Mouse (Mus musculus) liver, embryonic 12.5 days (tissue): ENCODE data around the gene Cpvl. TPM values are rescaled to one million over a fixed set of nuclear protein-coding genes. Genes with fewer than 3 reads are reported as not detected.

Experiments used
- ATAC-seq: fragments of 200-750 bp; cut with Nextera tagmentation; 2 replicates; pipeline ENCODE4 v1.8.0; 2017; ENCODE audit warnings: moderate number of reproducible peaks, mild to moderate bottlenecking, moderate library complexity
- H3K27ac ChIP-seq: fragments of 300-500 bp; sonication (generic); 2 replicates; pipeline ENCODE4 v1.5.1; 2016; ENCODE audit warnings: mild to moderate bottlenecking
- H3K27me3 ChIP-seq: fragments of 300-500 bp; sonication (generic); replicated peaks from 2 replicates; pipeline ENCODE4 v1.6.1; 2016; ENCODE audit warnings: mild to moderate bottlenecking, moderate library complexity
- H3K36me3 ChIP-seq: fragments of 300-500 bp; sonication (generic); 2 replicates; pipeline ENCODE4 v1.6.1; 2016; ENCODE audit warnings: mild to moderate bottlenecking, moderate library complexity
- H3K4me1 ChIP-seq: fragments of 300-500 bp; sonication (generic); 2 replicates; pipeline ENCODE4 v1.6.1; 2016
- H3K4me2 ChIP-seq: fragments of 300-500 bp; sonication (generic); 2 replicates; pipeline ENCODE4 v1.6.1; 2016; ENCODE audit warnings: mild to moderate bottlenecking, moderate library complexity
- H3K4me3 ChIP-seq: fragments of 300-500 bp; sonication (generic); 2 replicates; pipeline ENCODE4 v1.5.1; 2016; ENCODE audit warnings: mild to moderate bottlenecking, moderate library complexity
- H3K9ac ChIP-seq: fragments of 300-500 bp; sonication (generic); 2 replicates; pipeline ENCODE4 v1.6.1; 2016; ENCODE audit warnings: mild to moderate bottlenecking, moderate library complexity
- H3K9me3 ChIP-seq: fragments of 300-500 bp; sonication (generic); replicated peaks from 2 replicates; pipeline ENCODE4 v1.6.1; 2016; ENCODE audit warnings: mild to moderate bottlenecking, moderate library complexity
- WGBS: fragments of 180-500 bp; shearing (Covaris S2); methylation state at CpG from one replicate; pipeline ENCODE4 v1.1.7; 2016; ENCODE audit not compliant: insufficient replicate concordance; 5-methylcytosine and 5-hydroxymethylcytosine counted together
- polyA plus RNA-seq: library from polyadenylated mRNA; unstranded; fragments of >200 nt; fragmentation: Nextera tagmentation; extraction: Ambion mirVana; gene quantifications from 2 replicates; pipeline ENCODE4 v1.2.1, GENCODE M21; 2016

The Cpvl gene
- polyA plus RNA-seq, 1 experiment from 2014 or later: not detected

DNA sequence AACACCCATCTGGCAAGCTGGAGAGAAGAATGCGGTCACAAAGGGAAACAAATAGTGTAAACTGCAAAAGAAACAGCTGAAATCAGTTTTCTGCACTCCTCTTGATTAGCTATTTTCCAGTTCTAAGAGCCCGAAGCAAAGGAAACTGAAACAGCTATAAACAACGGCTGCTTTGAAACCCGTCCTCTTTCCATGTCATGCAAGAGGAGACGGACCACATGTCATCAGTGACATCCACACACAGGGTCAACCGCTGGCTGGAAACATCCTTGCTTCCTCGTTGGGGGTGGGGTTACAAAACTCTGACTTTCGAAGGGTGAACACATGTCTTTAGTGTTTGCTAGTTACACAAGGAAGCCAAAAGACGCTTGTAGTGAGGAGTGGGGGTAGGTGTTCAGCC is 27.6 kb downstream of the Cpvl start:
- no peak overlapping the region for H3K27ac ChIP-seq
- no peaks in the 10 kb centered on the region for H3K4me1 ChIP-seq
- H3K9me3 ChIP-seq: no peaks in the 10 kb centered on the region
- WGBS: 51% methylated on average over 9 of the region's 9 CpGs
- peaks cover 2% of the 10 kb centered on the region for H3K27me3 ChIP-seq
- H3K9ac ChIP-seq: no peak overlapping the region
- ATAC-seq: no peak
- H3K36me3 ChIP-seq: no peaks in the 10 kb centered on the region
- no peak overlapping the region for H3K4me2 ChIP-seq
- H3K4me3 ChIP-seq: no peak overlapping the region

DNA sequence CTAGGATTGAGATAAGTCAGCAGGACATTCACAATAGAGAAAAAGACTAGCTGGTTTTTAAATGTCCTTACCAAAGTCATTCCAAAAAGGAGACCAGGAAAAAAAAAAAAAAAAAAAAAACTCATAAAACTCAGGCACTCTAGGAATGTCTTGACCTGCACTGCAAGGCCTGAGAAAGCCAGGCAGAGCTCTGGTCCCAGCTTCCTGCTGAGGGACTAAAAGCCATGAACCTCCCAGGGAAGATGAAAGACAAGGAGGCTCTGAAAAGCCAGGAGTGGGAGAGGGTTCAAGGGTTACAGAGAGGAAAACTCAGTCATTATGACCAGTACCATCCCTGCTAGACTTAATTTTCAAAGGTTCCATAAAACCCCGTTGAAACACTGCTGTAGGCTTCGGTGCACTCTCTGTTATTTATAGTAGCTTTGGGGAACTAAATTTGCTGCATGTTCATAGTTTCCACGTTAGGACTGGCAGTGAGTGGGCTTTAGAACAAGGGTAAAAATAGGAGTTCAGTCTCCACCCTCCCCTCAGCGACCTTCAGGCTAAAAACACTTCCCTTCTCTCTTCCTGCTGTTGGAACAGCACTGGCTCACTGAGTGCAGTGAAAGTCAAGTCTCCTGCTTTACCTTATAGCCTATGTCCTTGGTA is 30.0 kb downstream of the Cpvl start:
- no peak for ATAC-seq
- Histone ChIP-seq H3K9ac (no peak overlapping the region), H3K4me2 (no peak overlapping the region), H3K27ac (no peak overlapping the region), H3K36me3 (no peaks in the 10 kb centered on the region), H3K9me3 (no peaks in the 10 kb centered on the region), H3K4me3 (no peak overlapping the region), H3K4me1 (no peaks in the 10 kb centered on the region), H3K27me3 (no peaks in the 10 kb centered on the region)
- 23% methylated on average over 4 of the region's 4 CpGs for WGBS

- Histone ChIP-seq H3K4me1 (no peaks in the 10 kb centered on the region), H3K36me3 (no peaks in the 10 kb centered on the region), H3K27ac (no peak overlapping the region), H3K9ac (no peak overlapping the region), H3K9me3 (no peaks in the 10 kb centered on the region), H3K4me3 (no peak overlapping the region), H3K4me2 (no peak overlapping the region), H3K27me3 (no peaks in the 10 kb centered on the region)
- WGBS: 58% methylated on average over 5 of the region's 5 CpGs
- ATAC-seq: no peak
Measured at GRCm38 (mm10) chr6:53944887-53945286, 33.6 kb downstream of the Cpvl start.

DNA sequence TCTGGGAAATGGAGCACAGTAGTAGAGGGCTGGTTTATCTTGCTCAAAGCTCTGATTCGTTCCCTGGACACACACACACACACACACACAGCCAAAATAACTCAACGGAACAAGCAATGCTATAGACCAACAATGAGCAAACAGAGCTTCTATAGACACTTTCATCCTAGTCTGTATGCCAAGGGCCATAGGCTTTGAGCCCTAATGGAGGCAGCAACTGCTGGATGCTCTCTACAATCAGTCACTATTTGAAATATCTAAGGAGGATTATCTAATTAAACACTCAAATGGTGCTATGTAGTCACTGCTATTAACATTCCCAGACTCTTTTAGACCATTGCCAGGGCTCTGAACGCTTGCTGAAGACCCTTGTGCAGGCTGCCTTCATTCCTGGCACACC is 34.1 kb downstream of the Cpvl start:
- H3K4me2 ChIP-seq: no peak overlapping the region
- 54% methylated on average over 3 of the region's 3 CpGs for WGBS
- no peaks in the 10 kb centered on the region for H3K9me3 ChIP-seq
- H3K9ac ChIP-seq: no peak overlapping the region
- H3K4me1 ChIP-seq: no peaks in the 10 kb centered on the region
- H3K27ac ChIP-seq: no peak overlapping the region
- ATAC-seq: no peak
- H3K36me3 ChIP-seq: no peaks in the 10 kb centered on the region
- H3K4me3 ChIP-seq: no peak overlapping the region
- H3K27me3 ChIP-seq: no peaks in the 10 kb centered on the region

- Histone ChIP-seq H3K4me1 (no peaks in the 10 kb centered on the region), H3K9ac (no peak overlapping the region), H3K9me3 (no peaks in the 10 kb centered on the region), H3K27me3 (no peaks in the 10 kb centered on the region), H3K4me3 (no peak overlapping the region), H3K4me2 (no peak overlapping the region), H3K36me3 (no peaks in the 10 kb centered on the region), H3K27ac (no peak overlapping the region)
- ATAC-seq: no peak
- 63% methylated on average over 7 of the region's 7 CpGs for WGBS
Measured at GRCm38 (mm10) chr6:53942190-53942831, 36.2 kb downstream of the Cpvl start.

DNA sequence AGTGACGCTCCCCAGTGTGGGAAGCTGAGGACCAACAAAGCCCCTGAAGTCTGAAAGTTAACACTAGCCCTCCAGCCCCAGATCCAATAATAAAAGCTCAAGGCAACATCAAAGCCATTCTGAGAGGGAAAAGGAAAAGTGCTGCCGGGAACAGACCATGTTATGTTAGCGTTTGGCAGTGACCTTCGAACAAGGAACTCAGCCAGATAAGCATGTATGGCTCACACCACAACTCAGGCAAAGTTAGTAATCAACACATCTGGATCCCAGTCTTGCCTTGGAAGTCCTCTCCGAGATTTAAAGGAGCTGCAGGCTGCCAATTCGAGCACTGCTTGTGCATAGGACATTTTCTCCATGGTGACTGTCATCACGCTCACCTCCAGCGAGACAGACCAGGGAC is 38.7 kb downstream of the Cpvl start:
- no peaks in the 10 kb centered on the region for H3K36me3 ChIP-seq
- H3K4me2 ChIP-seq: no peak overlapping the region
- H3K9ac ChIP-seq: no peak overlapping the region
- WGBS: 40% methylated on average over 8 of the region's 8 CpGs
- no peaks in the 10 kb centered on the region for H3K27me3 ChIP-seq
- H3K9me3 ChIP-seq: no peaks in the 10 kb centered on the region
- H3K27ac ChIP-seq: no peak overlapping the region
- H3K4me3 ChIP-seq: no peak overlapping the region
- ATAC-seq: no peak
- H3K4me1 ChIP-seq: no peaks in the 10 kb centered on the region

GRCm38 (mm10) chr6:53938942-53939341 is 39.5 kb downstream of the Cpvl start:
- Histone ChIP-seq H3K27me3 (no peaks in the 10 kb centered on the region), H3K9ac (no peak overlapping the region), H3K4me1 (no peaks in the 10 kb centered on the region), H3K9me3 (no peaks in the 10 kb centered on the region), H3K36me3 (no peaks in the 10 kb centered on the region), H3K4me2 (no peak overlapping the region), H3K27ac (no peak overlapping the region), H3K4me3 (no peak overlapping the region)
- WGBS: 43% methylated on average over 3 of the region's 3 CpGs
- no peak for ATAC-seq

- Histone ChIP-seq H3K4me2 (no peak overlapping the region), H3K4me1 (no peaks in the 10 kb centered on the region), H3K4me3 (no peak overlapping the region), H3K36me3 (no peaks in the 10 kb centered on the region), H3K9me3 (no peaks in the 10 kb centered on the region), H3K27ac (no peak overlapping the region), H3K9ac (no peak overlapping the region), H3K27me3 (no peaks in the 10 kb centered on the region)
- ATAC-seq: no peak
- 62% methylated on average over 15 of the region's 15 CpGs for WGBS
Measured at GRCm38 (mm10) chr6:53937143-53938134, 41.0 kb downstream of the Cpvl start.

DNA sequence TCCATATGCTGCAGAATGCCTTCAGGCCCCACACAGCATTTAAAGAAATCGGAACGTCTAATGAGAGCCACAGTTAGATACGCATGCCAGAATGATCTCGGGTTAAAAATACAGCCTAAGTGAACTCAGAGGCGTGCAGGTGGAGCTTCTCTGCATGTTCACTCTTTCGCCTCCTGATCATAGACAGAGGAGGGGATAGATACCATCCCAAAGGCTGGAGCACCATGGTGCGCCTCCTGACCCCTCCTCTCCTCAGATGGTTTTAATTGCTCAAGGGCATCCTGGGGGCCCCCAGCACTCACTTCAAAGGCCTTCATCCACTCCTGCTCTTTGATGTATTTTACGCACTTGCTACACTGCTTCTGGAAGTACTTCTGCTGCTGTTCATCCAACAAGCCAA is 46.9 kb downstream of the Cpvl start:
- WGBS: 71% methylated on average over 8 of the region's 8 CpGs

DNA sequence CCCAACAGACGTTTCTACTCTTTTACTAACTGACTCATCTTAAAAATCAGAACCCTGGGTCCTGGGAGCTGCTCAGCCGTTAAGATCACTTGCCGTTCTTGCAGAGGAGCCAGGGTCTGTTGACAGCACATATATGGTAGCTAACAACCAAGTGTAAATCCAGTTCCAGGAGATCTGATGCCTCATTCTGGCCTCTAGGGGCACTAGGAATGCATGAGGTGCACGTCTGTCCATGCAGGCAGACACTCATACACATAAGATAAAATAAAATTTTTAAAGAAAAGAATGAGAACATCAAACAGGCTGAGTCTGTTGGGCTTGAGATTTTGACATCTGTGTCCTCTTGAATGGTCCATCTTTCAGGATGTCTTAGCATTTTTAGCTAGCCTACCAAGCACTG is 48.6 kb downstream of the Cpvl start:
- no peak for ATAC-seq
- H3K27ac ChIP-seq: no peak overlapping the region
- no peaks in the 10 kb centered on the region for H3K36me3 ChIP-seq
- WGBS: 46% methylated on average over 4 of the region's 4 CpGs
- no peak overlapping the region for H3K4me3 ChIP-seq
- no peak overlapping the region for H3K9ac ChIP-seq
- no peaks in the 10 kb centered on the region for H3K9me3 ChIP-seq
- no peaks in the 10 kb centered on the region for H3K27me3 ChIP-seq
- H3K4me1 ChIP-seq: no peaks in the 10 kb centered on the region
- no peak overlapping the region for H3K4me2 ChIP-seq

More for the DNA sequence above, 46.9 kb downstream of the Cpvl start:
- Histone ChIP-seq H3K9ac (no peak overlapping the region), H3K4me3 (no peak overlapping the region), H3K27me3 (no peaks in the 10 kb centered on the region), H3K4me2 (no peak overlapping the region), H3K4me1 (no peaks in the 10 kb centered on the region), H3K27ac (no peak overlapping the region), H3K36me3 (no peaks in the 10 kb centered on the region), H3K9me3 (no peaks in the 10 kb centered on the region)
- ATAC-seq: no peak

DNA sequence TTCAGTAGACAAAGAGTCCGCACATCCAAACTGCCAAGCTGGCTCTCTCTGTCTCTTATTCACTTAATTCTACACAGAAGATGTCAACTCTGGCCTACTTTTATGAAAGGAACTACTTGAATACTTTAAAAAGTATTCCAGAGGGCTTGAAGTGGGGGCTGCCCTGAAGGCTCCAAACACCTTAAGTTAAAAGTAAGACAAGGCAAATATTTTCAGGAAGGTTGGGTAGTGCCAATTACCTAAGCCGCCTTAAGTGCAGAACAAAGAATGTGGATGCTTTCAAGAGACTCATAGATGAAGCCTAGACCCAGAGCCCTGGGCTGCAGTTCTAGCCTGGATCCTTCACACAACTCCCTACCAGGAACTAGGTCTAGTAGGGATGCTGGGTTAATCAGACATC is 52.3 kb downstream of the Cpvl start:
- ATAC-seq: no peak
- no peak overlapping the region for H3K27ac ChIP-seq

DNA sequence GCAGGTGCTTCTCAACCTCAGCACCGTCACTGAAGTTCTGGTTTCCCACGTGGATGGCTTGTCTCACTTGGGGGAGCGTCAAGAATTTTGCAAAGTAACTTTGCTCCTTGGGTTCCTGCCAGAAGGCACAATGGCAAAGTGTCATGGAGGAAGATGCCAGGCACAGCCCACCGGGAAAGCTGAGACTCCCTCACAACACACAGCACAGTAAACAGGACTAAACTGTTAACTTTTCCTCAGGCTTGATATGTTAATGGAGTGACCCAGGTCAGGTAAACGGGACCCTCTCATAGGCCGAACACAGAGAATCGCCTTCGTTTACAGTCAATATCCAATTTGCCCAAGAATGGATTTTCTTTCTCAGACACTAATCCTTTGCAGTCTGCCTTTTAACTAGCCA is 53.3 kb downstream of the Cpvl start:
- Histone ChIP-seq H3K27ac (no peak overlapping the region), H3K4me3 (no peak overlapping the region), H3K4me2 (no peak overlapping the region), H3K4me1 (no peaks in the 10 kb centered on the region), H3K27me3 (no peaks in the 10 kb centered on the region), H3K9ac (no peak overlapping the region), H3K36me3 (no peaks in the 10 kb centered on the region), H3K9me3 (no peaks in the 10 kb centered on the region)
- no peak for ATAC-seq
- 65% methylated on average over 8 of the region's 8 CpGs for WGBS

More for the DNA sequence above, 52.3 kb downstream of the Cpvl start:
- H3K4me3 ChIP-seq: no peak overlapping the region
- no peak overlapping the region for H3K4me2 ChIP-seq
- no peaks in the 10 kb centered on the region for H3K36me3 ChIP-seq
- H3K27me3 ChIP-seq: no peaks in the 10 kb centered on the region
- 82% methylated on average over 2 of the region's 2 CpGs for WGBS
- no peak overlapping the region for H3K9ac ChIP-seq
- no peaks in the 10 kb centered on the region for H3K9me3 ChIP-seq
- H3K4me1 ChIP-seq: no peaks in the 10 kb centered on the region
